Mouse (Mus musculus) Patski (cell line): Measurements from ENCODE around the gene Smc5. TPM values are rescaled to one million over a fixed set of nuclear protein-coding genes. Genes with fewer than 3 reads are reported as not detected.

ENCODE experiments used
- ATAC-seq: fragments of 100-300 bp; one replicate; pipeline ENCODE4 v1.8.0; 2021
- CTCF ChIA-PET: fragments of 350-600 bp; sonication (Branson Sonifier 250); formaldehyde crosslinking; loops from one replicate; lab custom pipeline; 2022; ENCODE audit warnings: inconsistent platforms; lab: Charles Lee
- POLR2A ChIA-PET: fragments of 350-600 bp; sonication (Branson Sonifier 250); formaldehyde crosslinking; loops from one replicate; lab custom pipeline; 2022; ENCODE audit warnings: antibody characterized with exemption, inconsistent platforms; lab: Charles Lee
- DNase-seq: peaks from one replicate; pipeline ENCODE4 v3.0.0-alpha.2; 2011; ENCODE audit warnings: low read depth, low spot score
- H3K27me3 ChIP-seq: fragments of 371-371 bp; one replicate; pipeline ENCODE4 v1.5.1; 2021
- CTCF ChIP-seq: fragments of 100-300 bp; IDR thresholded peaks from one replicate; pipeline ENCODE4 v1.5.1; 2021
- in situ Hi-C: fragments of 300-500 bp; cut with MboI; formaldehyde crosslinking; loops from 3 replicates; pipeline ENCODE4 v1.11.1; 2018; ENCODE audit warnings: low pct_unique_long_range_greater_than_20kb, mixed read lengths
- polyA plus RNA-seq: library from polyadenylated mRNA; unstranded; gene quantifications from one replicate; pipeline ENCODE4 v1.2.3, GENCODE M21; 2021

Smc5 gene
- 39.9 TPM for polyA plus RNA-seq

- in situ Hi-C loops = loop anchor here (25.0 kb wide), 1 partner anchor 1461 kb away; no protein-coding TSS in a partner anchor
- POLR2A ChIA-PET = no interaction called here
- DNase-seq = no peak
Observed at GRCm38 (mm10) chr19:23273355-23274053, at the start of gene Smc5. TSS of gene Smc5 (minus strand) at chr19:23273897.

GRCm38 (mm10) chr19:23323107-23323506 lies 49.4 kb upstream of the Smc5 start:
- DNase-seq = no peak
- ChIA-PET CTCF (no interaction called here), POLR2A (no interaction called here)
- no peak for TF ChIP-seq CTCF
- no peak for ATAC-seq
- H3K27me3 ChIP-seq = peaks cover 8% of the 10 kb centered on the region
- in situ Hi-C loops = no loop called here

More at GRCm38 (mm10) chr19:23273355-23274053, at the start of gene Smc5:
- peak; percentile 94 for ATAC-seq
- H3K27me3 ChIP-seq = peaks cover 3% of the 10 kb centered on the region
- CTCF ChIA-PET = no interaction called here
- TF ChIP-seq CTCF = no peak

- CTCF ChIA-PET = no interaction called here
- in situ Hi-C loops = no loop called here
- H3K27me3 ChIP-seq = peaks cover 22% of the 10 kb centered on the region
- no peak for TF ChIP-seq CTCF
- ATAC-seq (no peak), DNase-seq (no peak)
- POLR2A ChIA-PET = no interaction called here
Observed at GRCm38 (mm10) chr19:23317989-23318358, 44.3 kb upstream of the Smc5 start.

- in situ Hi-C loops = no loop called here
- ChIA-PET POLR2A (no interaction called here), CTCF (no interaction called here)
- DNase-seq = no peak
- no peak for TF ChIP-seq CTCF
- ATAC-seq = no peak
- H3K27me3 ChIP-seq = peaks cover 27% of the 10 kb centered on the region
Observed at GRCm38 (mm10) chr19:23317295-23317988, 43.7 kb upstream of the Smc5 start.

GRCm38 (mm10) chr19:23316851-23317250 lies 43.2 kb upstream of the Smc5 start:
- ATAC-seq (no peak), DNase-seq (no peak)
- ChIA-PET POLR2A (no interaction called here), CTCF (no interaction called here)
- TF ChIP-seq CTCF = no peak
- H3K27me3 ChIP-seq = peaks cover 27% of the 10 kb centered on the region
- in situ Hi-C loops = no loop called here

GRCm38 (mm10) chr19:23309979-23310378 lies 36.3 kb upstream of the Smc5 start:
- POLR2A ChIA-PET = no interaction called here

GRCm38 (mm10) chr19:23306671-23307070 lies 33.0 kb upstream of the Smc5 start:
- no peak for ATAC-seq
- DNase-seq = no peak
- POLR2A ChIA-PET = interaction anchor here (0.6 kb wide), 1 partner anchor 1056 kb away, joined by 3 read pairs; no protein-coding TSS in a partner anchor

More at GRCm38 (mm10) chr19:23309979-23310378, 36.3 kb upstream of the Smc5 start:
- CTCF ChIA-PET = no interaction called here
- peak; percentile 37 for TF ChIP-seq CTCF
- in situ Hi-C loops = no loop called here
- peaks cover 37% of the 10 kb centered on the region for H3K27me3 ChIP-seq
- DNase-seq (no peak), ATAC-seq (no peak)

GRCm38 (mm10) chr19:23299987-23300386 lies 26.3 kb upstream of the Smc5 start:
- no peak for TF ChIP-seq CTCF
- no peak for ATAC-seq
- ChIA-PET CTCF (no interaction called here), POLR2A (no interaction called here)
- no peak for DNase-seq
- H3K27me3 ChIP-seq = peaks cover 57% of the 10 kb centered on the region
- in situ Hi-C loops = no loop called here

More at GRCm38 (mm10) chr19:23306671-23307070, 33.0 kb upstream of the Smc5 start:
- in situ Hi-C loops = no loop called here
- CTCF ChIA-PET = no interaction called here
- H3K27me3 ChIP-seq = peaks cover 58% of the 10 kb centered on the region
- no peak for TF ChIP-seq CTCF

GRCm38 (mm10) chr19:23298917-23299316 lies 25.2 kb upstream of the Smc5 start:
- TF ChIP-seq CTCF = no peak
- ChIA-PET CTCF (no interaction called here), POLR2A (no interaction called here)
- ATAC-seq = no peak
- no peak for DNase-seq
- in situ Hi-C loops = no loop called here
- peaks cover 56% of the 10 kb centered on the region for H3K27me3 ChIP-seq

- ChIA-PET CTCF (no interaction called here), POLR2A (interaction anchor here (1.1 kb wide), 1 partner anchor 13 kb away, joined by 3 read pairs; no protein-coding TSS in a partner anchor)
- peaks cover 56% of the 10 kb centered on the region for H3K27me3 ChIP-seq
- in situ Hi-C loops = no loop called here
- ATAC-seq (no peak), DNase-seq (no peak)
- no peak for TF ChIP-seq CTCF
Observed at GRCm38 (mm10) chr19:23297191-23297590, 23.5 kb upstream of the Smc5 start.

GRCm38 (mm10) chr19:23289251-23289650 lies 15.6 kb upstream of the Smc5 start:
- POLR2A ChIA-PET = no interaction called here
- no peak for DNase-seq
- CTCF ChIA-PET = no interaction called here
- TF ChIP-seq CTCF = no peak
- H3K27me3 ChIP-seq = peaks cover 69% of the 10 kb centered on the region
- in situ Hi-C loops = no loop called here
- ATAC-seq = no peak
